8 mouse cellular contexts compared by ENCODE assay signal in genomic region chr1:33756258-33757032, GRCm38 (mm10). TPM values are rescaled to one million over a fixed set of nuclear protein-coding genes. Genes with fewer than 3 reads are reported as not detected.
DNase-seq lines count a peak whose midpoint lies in the region; ATAC-seq and TF ChIP-seq lines count a peak whose summit lies in the region.

No protein-coding gene starts in this region.

- peak; percentile 25 for DNase-seq in heart, adult 11 months
- DNase-seq in heart, postnatal 14 days: no peak
- DNase-seq in CD4-positive helper T cell, adult 2 months (ENCODE audit: low read depth, low spot score): peak; percentile 9
- no peak for DNase-seq in gastrocnemius, adult 8-10 months (ENCODE audit: low spot score in 2 of 2)
- DNase-seq in spleen, postnatal 36 days (ENCODE audit: low spot score in 2 of 2): no peak

- H3K9ac ChIP-seq in limb, embryonic 12.5 days (replicated peaks): peak overlapping the region; percentile 88
- peak overlapping the region; percentile 76 for H3K9ac ChIP-seq in stomach, embryonic 14.5 days (replicated peaks; ENCODE audit: low read depth, low read length)

- no peaks in the 10 kb centered on the region for H3K9me3 ChIP-seq in limb, embryonic 12.5 days
- H3K9me3 ChIP-seq in stomach, embryonic 14.5 days (ENCODE audit: control insufficient read depth, low read depth, low read length): no peaks in the 10 kb centered on the region

- peak overlapping the region; percentile 70 for H3K4me2 ChIP-seq in limb, embryonic 12.5 days
- H3K4me2 ChIP-seq in stomach, embryonic 14.5 days (replicated peaks; ENCODE audit: low read depth, low read length): peak overlapping the region; percentile 59

- H3K4me3 ChIP-seq in embryonic fibroblast, embryonic 13.5 days (ENCODE audit: insufficient read depth, low read length): peak overlapping the region; percentile 53
- H3K4me3 ChIP-seq in limb, embryonic 12.5 days (replicated peaks): peak overlapping the region; percentile 74
- H3K4me3 ChIP-seq in stomach, embryonic 14.5 days (ENCODE audit: low read depth, low read length): peak overlapping the region; percentile 62

- WGBS in limb, embryonic 12.5 days: 27% methylated on average over 18 of the region's 18 CpGs
- WGBS in stomach, embryonic 14.5 days: 18% methylated on average over 18 of the region's 18 CpGs

- ATAC-seq in limb, embryonic 12.5 days (ENCODE audit: insufficient number of reproducible peaks, insufficient read depth, low FRiP score, low TSS enrichment, low read depth): no peak
- no peak for ATAC-seq in stomach, embryonic 14.5 days (ENCODE audit: insufficient number of reproducible peaks, insufficient read depth, low FRiP score, low read depth)

- TF ChIP-seq POLR2A in embryonic fibroblast, embryonic 13.5 days (IDR thresholded peaks at IDR 0.05; ENCODE audit: low read depth, low read length): no peak

- H3K27me3 ChIP-seq in limb, embryonic 12.5 days: no peaks in the 10 kb centered on the region
- no peaks in the 10 kb centered on the region for H3K27me3 ChIP-seq in stomach, embryonic 14.5 days (ENCODE audit: control insufficient read depth, insufficient read depth, low read length)

- H3K27ac ChIP-seq in embryonic fibroblast, embryonic 13.5 days (ENCODE audit: insufficient read depth, low read length): peak overlapping the region; percentile 53
- H3K27ac ChIP-seq in limb, embryonic 12.5 days: no peak overlapping the region
- H3K27ac ChIP-seq in stomach, embryonic 14.5 days (ENCODE audit: low read length): no peak overlapping the region

- intact Hi-C loops in heart, postnatal 14 days (cut with DNase I): loop anchor here (5.0 to 10.0 kb wide), 2 partner anchors 56 to 208 kb away; partner anchors contain the start of gene Zfp451

- peaks cover 20% of the 10 kb centered on the region for H3K36me3 ChIP-seq in limb, embryonic 12.5 days
- peaks cover 4% of the 10 kb centered on the region; the same call in 1 of the 2 replicates for H3K36me3 ChIP-seq in stomach, embryonic 14.5 days (ENCODE audit: control insufficient read depth, insufficient read depth, low read length)

- H3K4me1 ChIP-seq in embryonic fibroblast, embryonic 13.5 days (ENCODE audit: control insufficient read depth, insufficient read depth, low read length): peaks cover 4% of the 10 kb centered on the region; the same call in 1 of the 2 replicates
- peaks cover 18% of the 10 kb centered on the region for H3K4me1 ChIP-seq in limb, embryonic 12.5 days (replicated peaks)
- H3K4me1 ChIP-seq in stomach, embryonic 14.5 days (ENCODE audit: control insufficient read depth, insufficient read depth, low read length): peaks cover 9% of the 10 kb centered on the region

- no peak for TF ChIP-seq CTCF in embryonic fibroblast, embryonic 13.5 days (IDR thresholded peaks at IDR 0.05; ENCODE audit: borderline replicate concordance, insufficient read depth, low read length)

RNA-seq across cellular contexts. Expression of gene Bag2, which starts 1.1 kb away (rescaled TPM):
- 10 to 100 TPM; 31.5 to 37.6 TPM for total RNA-seq in heart, postnatal 14 days (2021)
- 45.0 and 71.6 TPM in 2 replicates for polyA plus RNA-seq in embryonic fibroblast, embryonic 13.5 days (2011; ENCODE audit: insufficient read length, low read depth, missing spikeins)
- 46.1 and 49.9 TPM in 2 replicates for polyA plus RNA-seq in limb, embryonic 12.5 days (2016; fragmentation: Nextera tagmentation; extraction: Ambion mirVana)
- polyA plus RNA-seq in stomach, embryonic 14.5 days (2014; fragmentation: Nextera tagmentation; extraction: Ambion mirVana): 61.7 and 63.2 TPM in 2 replicates
- 10 to 100 TPM; 15.6 to 16.9 (median 16.1) TPM for total RNA-seq in gastrocnemius, adult 8-10 months (2022)

RNA-seq across cellular contexts. Expression of gene Rab23, which starts 36.8 kb away (rescaled TPM):
- 10 to 100 TPM; 10.8 to 11.5 TPM for total RNA-seq in heart, postnatal 14 days (2021)
- polyA plus RNA-seq in embryonic fibroblast, embryonic 13.5 days (2011; ENCODE audit: insufficient read length, low read depth, missing spikeins): 77.8 and 107 TPM in 2 replicates
- polyA plus RNA-seq in limb, embryonic 12.5 days (2016; fragmentation: Nextera tagmentation; extraction: Ambion mirVana): 36.5 and 37.0 TPM in 2 replicates
- polyA plus RNA-seq in stomach, embryonic 14.5 days (2014; fragmentation: Nextera tagmentation; extraction: Ambion mirVana): 30.3 and 32.3 TPM in 2 replicates
- 1 to 10 TPM; 2.6 to 6.9 (median 3.8) TPM for total RNA-seq in gastrocnemius, adult 8-10 months (2022)

RNA-seq across cellular contexts. Expression of gene Zfp451, which starts 58.0 kb away (rescaled TPM):
- 10 to 100 TPM; 16.3 to 19.4 TPM for total RNA-seq in heart, postnatal 14 days (2021)
- polyA plus RNA-seq in embryonic fibroblast, embryonic 13.5 days (2011; ENCODE audit: insufficient read length, low read depth, missing spikeins): 43.6 and 51.1 TPM in 2 replicates
- polyA plus RNA-seq in limb, embryonic 12.5 days (2016; fragmentation: Nextera tagmentation; extraction: Ambion mirVana): 37.7 and 39.0 TPM in 2 replicates
- 34.6 and 37.8 TPM in 2 replicates for polyA plus RNA-seq in stomach, embryonic 14.5 days (2014; fragmentation: Nextera tagmentation; extraction: Ambion mirVana)
- 10 to 100 TPM in 2 of 4 experiments, 1 to 10 TPM in 2; 6.6 to 11.1 (median 9.6) TPM for total RNA-seq in gastrocnemius, adult 8-10 months (2022)

Comparison
In these comparisons a context has a peak if more than half of its experiments do, and no peak if none do; other contexts are left out.
1. DNase-seq: peak in heart, adult 11 months (single experiment) and CD4-positive helper T cell, adult 2 months (single experiment); none in heart, postnatal 14 days (0 of 2), gastrocnemius, adult 8-10 months (0 of 2) and spleen, postnatal 36 days (0 of 2).
2. Peak in every context shown above with its lines, with median percentiles within 50 percentile points of each other: H3K4me3 ChIP-seq.